Mouse (Mus musculus): ENCODE data around the gene Olfr1333. TPM values are rescaled to one million over a fixed set of nuclear protein-coding genes. Genes with fewer than 3 reads are reported as not detected.
"Not testable (repeated sequence)": the region's sequence is repeated elsewhere in the genome, so short reads cannot be mapped to it uniquely, and the experiment has no call there.

Gene Olfr1333
- not detected in 2 replicates for polyA plus RNA-seq (2014; fragmentation: Nextera tagmentation; extraction: Ambion mirVana)

GRCm38 (mm10) chr4:118836179-118836578, at the start of gene Olfr1333:
Olfr1333 (minus strand) TSS chr4:118836279.
- Histone ChIP-seq H3K4me2 (ENCODE audit: low read depth, low read length) (no peak within 1 kb of the TSS), H3K4me1 (ENCODE audit: control insufficient read depth, insufficient read depth, low read length) (no peaks in the 10 kb centered on the region), H3K9me3 (replicated peaks; ENCODE audit: control insufficient read depth, low read length) (no peaks in the 10 kb centered on the region), H3K27me3 (ENCODE audit: control insufficient read depth, insufficient read depth, low read length) (no peaks in the 10 kb centered on the region), H3K9ac (replicated peaks; ENCODE audit: low read length) (no peak within 1 kb of the TSS), H3K36me3 (replicated peaks; ENCODE audit: control insufficient read depth, insufficient read depth, low read depth, low read length) (no peaks in the 10 kb centered on the region), H3K4me3 (ENCODE audit: low read depth, low read length) (no peak within 1 kb of the TSS), H3K27ac (replicated peaks; ENCODE audit: low read depth, low read length) (no peak within 1 kb of the TSS)
- DNase-seq (ENCODE audit: low spot score) (no peak), ATAC-seq (replicated peaks; ENCODE audit: insufficient number of reproducible peaks, low FRiP score, low TSS enrichment, low read depth) (no peak)
- WGBS, result 93% methylated on average over 1 of the region's 1 CpGs

- H3K9me3 ChIP-seq (replicated peaks; ENCODE audit: control insufficient read depth, low read length), result no peaks in the 10 kb centered on the region
- no peak overlapping the region for H3K27ac ChIP-seq (replicated peaks; ENCODE audit: low read depth, low read length)
- no peak overlapping the region for H3K9ac ChIP-seq (replicated peaks; ENCODE audit: low read length)
- H3K27me3 ChIP-seq (ENCODE audit: control insufficient read depth, insufficient read depth, low read length), result no peaks in the 10 kb centered on the region
- ATAC-seq (replicated peaks; ENCODE audit: insufficient number of reproducible peaks, low FRiP score, low TSS enrichment, low read depth) (no peak), DNase-seq (ENCODE audit: low spot score) (no peak)
- H3K4me2 ChIP-seq (ENCODE audit: low read depth, low read length), result no peak overlapping the region
- no peaks in the 10 kb centered on the region for H3K36me3 ChIP-seq (replicated peaks; ENCODE audit: control insufficient read depth, insufficient read depth, low read depth, low read length)
- no peaks in the 10 kb centered on the region for H3K4me1 ChIP-seq (ENCODE audit: control insufficient read depth, insufficient read depth, low read length)
- H3K4me3 ChIP-seq (ENCODE audit: low read depth, low read length), result no peak overlapping the region
Measured at GRCm38 (mm10) chr4:118867566-118867965, 31.5 kb upstream of the Olfr1333 start.

GRCm38 (mm10) chr4:118864349-118864748, 28.3 kb upstream of the Olfr1333 start, which contains the start of gene Olfr1331:
Olfr1331 (plus strand) TSS chr4:118864649.
- H3K9me3 ChIP-seq (replicated peaks; ENCODE audit: control insufficient read depth, low read length), result no peaks in the 10 kb centered on the region
- WGBS, result 88% methylated on average over 1 of the region's 1 CpGs
- DNase-seq (ENCODE audit: low spot score) (no peak), ATAC-seq (replicated peaks; ENCODE audit: insufficient number of reproducible peaks, low FRiP score, low TSS enrichment, low read depth) (no peak)
- H3K4me3 ChIP-seq (ENCODE audit: low read depth, low read length), result no peak within 1 kb of the TSS
- H3K9ac ChIP-seq (replicated peaks; ENCODE audit: low read length), result no peak within 1 kb of the TSS
- no peak within 1 kb of the TSS for H3K27ac ChIP-seq (replicated peaks; ENCODE audit: low read depth, low read length)
- H3K36me3 ChIP-seq (replicated peaks; ENCODE audit: control insufficient read depth, insufficient read depth, low read depth, low read length), result no peaks in the 10 kb centered on the region
- H3K4me1 ChIP-seq (ENCODE audit: control insufficient read depth, insufficient read depth, low read length), result no peaks in the 10 kb centered on the region
- no peak within 1 kb of the TSS for H3K4me2 ChIP-seq (ENCODE audit: low read depth, low read length)
- no peaks in the 10 kb centered on the region for H3K27me3 ChIP-seq (ENCODE audit: control insufficient read depth, insufficient read depth, low read length)

GRCm38 (mm10) chr4:118862704-118863103, 26.6 kb upstream of the Olfr1333 start:
- H3K4me1 ChIP-seq (ENCODE audit: control insufficient read depth, insufficient read depth, low read length), result no peaks in the 10 kb centered on the region
- H3K9me3 ChIP-seq (replicated peaks; ENCODE audit: control insufficient read depth, low read length), result no peaks in the 10 kb centered on the region
- no peaks in the 10 kb centered on the region for H3K36me3 ChIP-seq (replicated peaks; ENCODE audit: control insufficient read depth, insufficient read depth, low read depth, low read length)
- ATAC-seq (replicated peaks; ENCODE audit: insufficient number of reproducible peaks, low FRiP score, low TSS enrichment, low read depth) (no peak), DNase-seq (ENCODE audit: low spot score) (no peak)
- 41% methylated on average over 4 of the region's 4 CpGs for WGBS
- H3K27ac ChIP-seq (replicated peaks; ENCODE audit: low read depth, low read length), result no peak overlapping the region
- no peak overlapping the region for H3K4me2 ChIP-seq (ENCODE audit: low read depth, low read length)
- no peak overlapping the region for H3K9ac ChIP-seq (replicated peaks; ENCODE audit: low read length)
- H3K27me3 ChIP-seq (ENCODE audit: control insufficient read depth, insufficient read depth, low read length), result no peaks in the 10 kb centered on the region
- H3K4me3 ChIP-seq (ENCODE audit: low read depth, low read length), result no peak overlapping the region

- Histone ChIP-seq H3K4me2 (ENCODE audit: low read depth, low read length) (no peak overlapping the region), H3K27ac (replicated peaks; ENCODE audit: low read depth, low read length) (no peak overlapping the region), H3K9ac (replicated peaks; ENCODE audit: low read length) (no peak overlapping the region), H3K27me3 (ENCODE audit: control insufficient read depth, insufficient read depth, low read length) (no peaks in the 10 kb centered on the region), H3K4me1 (ENCODE audit: control insufficient read depth, insufficient read depth, low read length) (no peaks in the 10 kb centered on the region), H3K4me3 (ENCODE audit: low read depth, low read length) (no peak overlapping the region), H3K36me3 (replicated peaks; ENCODE audit: control insufficient read depth, insufficient read depth, low read depth, low read length) (no peaks in the 10 kb centered on the region), H3K9me3 (replicated peaks; ENCODE audit: control insufficient read depth, low read length) (no peaks in the 10 kb centered on the region)
- 88% methylated on average over 1 of the region's 1 CpGs for WGBS
- ATAC-seq (replicated peaks; ENCODE audit: insufficient number of reproducible peaks, low FRiP score, low TSS enrichment, low read depth) (no peak), DNase-seq (ENCODE audit: low spot score) (no peak)
Measured at GRCm38 (mm10) chr4:118861791-118862190, 25.7 kb upstream of the Olfr1333 start.

- H3K27me3 ChIP-seq (ENCODE audit: control insufficient read depth, insufficient read depth, low read length), result no peaks in the 10 kb centered on the region
- WGBS, result 89% methylated on average over 1 of the region's 1 CpGs
- H3K4me2 ChIP-seq (ENCODE audit: low read depth, low read length), result no peak overlapping the region
- no peaks in the 10 kb centered on the region for H3K4me1 ChIP-seq (ENCODE audit: control insufficient read depth, insufficient read depth, low read length)
- no peak overlapping the region for H3K4me3 ChIP-seq (ENCODE audit: low read depth, low read length)
- H3K27ac ChIP-seq (replicated peaks; ENCODE audit: low read depth, low read length), result no peak overlapping the region
- no peak for DNase-seq (ENCODE audit: low spot score)
- H3K9me3 ChIP-seq (replicated peaks; ENCODE audit: control insufficient read depth, low read length), result no peaks in the 10 kb centered on the region
- H3K9ac ChIP-seq (replicated peaks; ENCODE audit: low read length), result no peak overlapping the region
- H3K36me3 ChIP-seq (replicated peaks; ENCODE audit: control insufficient read depth, insufficient read depth, low read depth, low read length), result no peaks in the 10 kb centered on the region
- ATAC-seq (replicated peaks; ENCODE audit: insufficient number of reproducible peaks, low FRiP score, low TSS enrichment, low read depth), result no peak
Measured at GRCm38 (mm10) chr4:118818921-118819320, 17.2 kb downstream of the Olfr1333 start.

GRCm38 (mm10) chr4:118809844-118810243, 26.2 kb downstream of the Olfr1333 start, which contains the start of gene Olfr1335:
Olfr1335 (minus strand) TSS chr4:118809944.
- Histone ChIP-seq H3K4me2 (ENCODE audit: low read depth, low read length) (no peak within 1 kb of the TSS), H3K9ac (replicated peaks; ENCODE audit: low read length) (no peak within 1 kb of the TSS), H3K27ac (replicated peaks; ENCODE audit: low read depth, low read length) (no peak within 1 kb of the TSS), H3K27me3 (ENCODE audit: control insufficient read depth, insufficient read depth, low read length) (no peaks in the 10 kb centered on the region), H3K9me3 (replicated peaks; ENCODE audit: control insufficient read depth, low read length) (no peaks in the 10 kb centered on the region), H3K36me3 (replicated peaks; ENCODE audit: control insufficient read depth, insufficient read depth, low read depth, low read length) (no peaks in the 10 kb centered on the region), H3K4me3 (ENCODE audit: low read depth, low read length) (no peak within 1 kb of the TSS), H3K4me1 (ENCODE audit: control insufficient read depth, insufficient read depth, low read length) (no peaks in the 10 kb centered on the region)
- DNase-seq (ENCODE audit: low spot score), result no peak
- no peak for ATAC-seq (replicated peaks; ENCODE audit: insufficient number of reproducible peaks, low FRiP score, low TSS enrichment, low read depth)
- WGBS, result 89% methylated on average over 4 of the region's 4 CpGs

- ATAC-seq (replicated peaks; ENCODE audit: insufficient number of reproducible peaks, low FRiP score, low TSS enrichment, low read depth); H3K4me2 ChIP-seq (ENCODE audit: low read depth, low read length); DNase-seq (ENCODE audit: low spot score); H3K27ac ChIP-seq (replicated peaks; ENCODE audit: low read depth, low read length); H3K4me3 ChIP-seq (ENCODE audit: low read depth, low read length); H3K4me1 ChIP-seq (ENCODE audit: control insufficient read depth, insufficient read depth, low read length); H3K36me3 ChIP-seq (replicated peaks; ENCODE audit: control insufficient read depth, insufficient read depth, low read depth, low read length); H3K9me3 ChIP-seq (replicated peaks; ENCODE audit: control insufficient read depth, low read length); H3K27me3 ChIP-seq (ENCODE audit: control insufficient read depth, insufficient read depth, low read length); H3K9ac ChIP-seq (replicated peaks; ENCODE audit: low read length): not testable (repeated sequence)
Measured at GRCm38 (mm10) chr4:118792796-118793195, 43.3 kb downstream of the Olfr1333 start.

All from embryonic facial prominence, embryonic 11.5 days (tissue).